Mouse (Mus musculus) intestine, embryonic 15.5 days (tissue): ENCODE measurements at regions not wholly inside any gene's neighbourhood (a gene's known extent, or its start where the extent isn't known, plus 50 kb on each side); places are given as distances from the start of the nearest gene placed in this dataset.

Experiments
- ATAC-seq: fragments of 200-750 bp; cut with Nextera tagmentation; 2 replicates; pipeline ENCODE4 v1.8.0; 2017; ENCODE audit warnings: moderate TSS enrichment, moderate library complexity
- H3K27ac ChIP-seq: fragments of 300-500 bp; sonication (generic); 2 replicates; pipeline ENCODE4 v1.5.1; 2015; ENCODE audit warnings: mild to moderate bottlenecking, inconsistent platforms
- H3K27me3 ChIP-seq: fragments of 300-500 bp; sonication (generic); replicated peaks from 2 replicates; pipeline ENCODE4 v1.6.1; 2015; ENCODE audit warnings: inconsistent platforms
- H3K36me3 ChIP-seq: fragments of 300-500 bp; sonication (generic); 2 replicates; pipeline ENCODE4 v1.6.1; 2015; ENCODE audit warnings: inconsistent platforms
- H3K4me1 ChIP-seq: fragments of 300-500 bp; sonication (generic); replicated peaks from 2 replicates; pipeline ENCODE4 v1.6.1; 2015; ENCODE audit warnings: inconsistent platforms
- H3K4me2 ChIP-seq: fragments of 300-500 bp; sonication (generic); replicated peaks from 2 replicates; pipeline ENCODE4 v1.6.1; 2015; ENCODE audit warnings: mild to moderate bottlenecking, inconsistent platforms
- H3K4me3 ChIP-seq: fragments of 300-500 bp; sonication (generic); replicated peaks from 2 replicates; pipeline ENCODE4 v1.5.1; 2015; ENCODE audit warnings: inconsistent platforms
- H3K9ac ChIP-seq: fragments of 300-500 bp; sonication (generic); 2 replicates; pipeline ENCODE4 v1.6.1; 2015; ENCODE audit warnings: inconsistent platforms
- H3K9me3 ChIP-seq: fragments of 300-500 bp; sonication (generic); 2 replicates; pipeline ENCODE4 v1.6.1; 2016; ENCODE audit warnings: inconsistent platforms
- WGBS: fragments of 180-500 bp; shearing (Covaris S2); methylation state at CpG from one replicate; pipeline ENCODE4 v1.1.7; 2015; 5-methylcytosine and 5-hydroxymethylcytosine counted together

GRCm38 (mm10) chr15:62222201-62222600, 1299.4 kb upstream of the A1bg start:
- WGBS: 90% methylated on average over 6 of the region's 6 CpGs
- no peak for ATAC-seq
- H3K4me1 ChIP-seq: no peaks in the 10 kb centered on the region
- no peak overlapping the region for H3K9ac ChIP-seq
- no peak overlapping the region for H3K4me3 ChIP-seq
- H3K4me2 ChIP-seq: no peak overlapping the region
- H3K36me3 ChIP-seq: no peaks in the 10 kb centered on the region
- no peaks in the 10 kb centered on the region for H3K27me3 ChIP-seq
- H3K9me3 ChIP-seq: no peaks in the 10 kb centered on the region
- H3K27ac ChIP-seq: no peak overlapping the region

GRCm38 (mm10) chr15:62221024-62221819, 1298.4 kb upstream of the A1bg start:
- WGBS: 74% methylated on average over 8 of the region's 8 CpGs
- Histone ChIP-seq H3K27me3 (no peaks in the 10 kb centered on the region), H3K4me3 (no peak overlapping the region), H3K27ac (no peak overlapping the region), H3K9me3 (no peaks in the 10 kb centered on the region), H3K4me2 (no peak overlapping the region), H3K4me1 (no peaks in the 10 kb centered on the region), H3K9ac (no peak overlapping the region), H3K36me3 (no peaks in the 10 kb centered on the region)
- peak; percentile 58; the same call in 1 of the 2 replicates for ATAC-seq

- no peak overlapping the region for H3K9ac ChIP-seq
- H3K27ac ChIP-seq: no peak overlapping the region
- H3K4me3 ChIP-seq: no peak overlapping the region
- H3K4me2 ChIP-seq: no peak overlapping the region
- no peaks in the 10 kb centered on the region for H3K36me3 ChIP-seq
- H3K27me3 ChIP-seq: no peaks in the 10 kb centered on the region
- no peaks in the 10 kb centered on the region for H3K4me1 ChIP-seq
- no peak for ATAC-seq
- 87% methylated on average over 3 of the region's 3 CpGs for WGBS
- no peaks in the 10 kb centered on the region for H3K9me3 ChIP-seq
These were observed 1297.8 kb upstream of the A1bg start for GRCm38 (mm10) chr15:62220620-62221019.

DNA sequence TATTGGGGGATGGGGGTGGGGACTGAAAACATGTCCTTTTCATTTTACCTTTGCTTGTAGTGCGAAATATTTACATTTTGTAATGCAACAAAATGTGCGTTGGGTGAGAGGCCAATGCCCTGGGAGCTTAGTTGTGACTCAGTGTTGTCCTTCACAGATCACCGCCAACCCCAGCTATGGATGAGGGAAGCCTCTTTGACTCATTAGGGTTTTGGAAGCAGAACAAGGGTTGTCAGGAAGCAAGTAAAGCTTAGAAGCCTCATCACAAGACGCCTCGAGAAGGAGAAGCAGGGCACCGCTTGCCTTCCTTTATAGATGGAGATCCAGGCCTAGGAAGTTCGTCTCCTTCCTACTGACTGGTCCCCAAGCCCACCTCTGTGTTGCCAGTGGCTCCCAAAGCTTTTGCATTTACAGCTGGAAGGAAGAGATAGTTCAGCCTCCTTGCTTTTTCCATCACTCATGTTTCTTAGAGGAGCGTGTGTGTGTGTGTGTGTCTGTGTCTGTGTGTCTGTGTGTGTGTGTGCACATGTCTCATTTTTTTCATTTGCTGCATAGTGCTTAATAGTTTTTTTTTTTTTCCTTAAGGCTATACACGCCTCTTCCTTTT, 1297.2 kb upstream of the A1bg start:
- H3K9ac ChIP-seq: no peak overlapping the region
- no peak overlapping the region for H3K4me2 ChIP-seq
- H3K4me3 ChIP-seq: no peak overlapping the region
- 92% methylated on average over 9 of the region's 9 CpGs for WGBS
- ATAC-seq: no peak
- no peaks in the 10 kb centered on the region for H3K4me1 ChIP-seq
- no peaks in the 10 kb centered on the region for H3K9me3 ChIP-seq
- no peak overlapping the region for H3K27ac ChIP-seq
- H3K36me3 ChIP-seq: no peaks in the 10 kb centered on the region
- no peaks in the 10 kb centered on the region for H3K27me3 ChIP-seq

- H3K36me3 ChIP-seq: no peaks in the 10 kb centered on the region
- H3K27me3 ChIP-seq: no peaks in the 10 kb centered on the region
- no peak for ATAC-seq
- WGBS: 92% methylated on average over 21 of the region's 21 CpGs
- H3K27ac ChIP-seq: no peak overlapping the region
- no peaks in the 10 kb centered on the region for H3K9me3 ChIP-seq
- H3K9ac ChIP-seq: no peak overlapping the region
- no peaks in the 10 kb centered on the region for H3K4me1 ChIP-seq
- no peak overlapping the region for H3K4me2 ChIP-seq
- H3K4me3 ChIP-seq: no peak overlapping the region
These were observed 1295.7 kb upstream of the A1bg start for GRCm38 (mm10) chr15:62218346-62219080.

- H3K4me1 ChIP-seq: no peaks in the 10 kb centered on the region
- no peaks in the 10 kb centered on the region for H3K27me3 ChIP-seq
- H3K4me2 ChIP-seq: no peak overlapping the region
- no peaks in the 10 kb centered on the region for H3K36me3 ChIP-seq
- no peak overlapping the region for H3K9ac ChIP-seq
- H3K9me3 ChIP-seq: no peaks in the 10 kb centered on the region
- no peak for ATAC-seq
- 77% methylated on average over 8 of the region's 8 CpGs for WGBS
- H3K27ac ChIP-seq: no peak overlapping the region
- no peak overlapping the region for H3K4me3 ChIP-seq
These were observed 1294.1 kb upstream of the A1bg start for GRCm38 (mm10) chr15:62216688-62217477.

DNA sequence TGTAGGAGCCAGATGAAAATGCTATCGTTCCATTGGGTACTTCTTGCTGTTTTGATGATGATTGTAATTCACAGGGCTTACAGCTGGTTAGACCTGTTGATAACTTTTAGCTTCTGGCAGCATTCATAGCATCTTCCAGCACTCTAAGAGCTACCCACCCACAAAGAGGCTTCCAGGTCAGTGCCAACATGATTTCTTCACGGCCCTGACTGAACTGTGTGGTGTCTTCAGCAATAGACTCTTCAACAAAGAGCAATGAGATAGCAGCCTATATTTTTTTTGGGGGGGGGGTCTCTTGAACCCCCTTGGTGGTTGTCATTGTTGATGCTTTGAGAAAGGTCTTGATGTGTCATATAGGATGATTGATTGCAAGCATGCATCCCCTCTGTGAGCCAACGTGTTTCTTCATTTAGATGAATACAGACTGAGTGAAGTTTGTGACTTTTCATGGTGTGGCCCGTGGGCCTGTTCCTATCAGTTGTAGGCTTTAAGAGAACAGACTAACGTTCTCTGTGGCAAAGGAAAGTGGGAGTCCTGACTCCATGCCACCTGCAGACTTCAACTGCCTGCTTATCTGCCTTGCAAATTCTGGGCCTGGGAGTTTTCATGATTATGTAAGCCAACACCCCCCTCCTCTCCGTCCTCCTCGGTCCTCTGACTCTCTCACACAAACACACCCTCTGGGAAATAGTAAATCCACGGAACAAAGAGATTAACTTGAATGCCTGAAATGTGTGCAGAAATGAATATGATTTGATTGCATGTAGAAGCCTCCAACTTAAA, 1293.0 kb upstream of the A1bg start:
- H3K27me3 ChIP-seq: no peaks in the 10 kb centered on the region
- no peaks in the 10 kb centered on the region for H3K4me1 ChIP-seq
- H3K9me3 ChIP-seq: no peaks in the 10 kb centered on the region
- H3K4me3 ChIP-seq: no peak overlapping the region
- no peak for ATAC-seq
- H3K27ac ChIP-seq: no peak overlapping the region
- H3K9ac ChIP-seq: no peak overlapping the region
- no peaks in the 10 kb centered on the region for H3K36me3 ChIP-seq
- WGBS: 61% methylated on average over 8 of the region's 8 CpGs
- H3K4me2 ChIP-seq: no peak overlapping the region

GRCm38 (mm10) chr15:62214300-62214699, 1291.5 kb upstream of the A1bg start:
- no peak for ATAC-seq
- H3K4me1 ChIP-seq: no peaks in the 10 kb centered on the region
- no peak overlapping the region for H3K9ac ChIP-seq
- H3K36me3 ChIP-seq: no peaks in the 10 kb centered on the region
- H3K4me3 ChIP-seq: no peak overlapping the region
- no peaks in the 10 kb centered on the region for H3K9me3 ChIP-seq
- no peak overlapping the region for H3K27ac ChIP-seq
- 92% methylated on average over 4 of the region's 4 CpGs for WGBS
- no peak overlapping the region for H3K4me2 ChIP-seq
- H3K27me3 ChIP-seq: no peaks in the 10 kb centered on the region

- ATAC-seq: no peak
- Histone ChIP-seq H3K27me3 (no peaks in the 10 kb centered on the region), H3K4me2 (no peak overlapping the region), H3K27ac (no peak overlapping the region), H3K36me3 (no peaks in the 10 kb centered on the region), H3K9ac (no peak overlapping the region), H3K9me3 (no peaks in the 10 kb centered on the region), H3K4me1 (no peaks in the 10 kb centered on the region), H3K4me3 (no peak overlapping the region)
- WGBS: 92% methylated on average over 5 of the region's 5 CpGs
These were observed 1289.6 kb upstream of the A1bg start for GRCm38 (mm10) chr15:62212283-62212910.

DNA sequence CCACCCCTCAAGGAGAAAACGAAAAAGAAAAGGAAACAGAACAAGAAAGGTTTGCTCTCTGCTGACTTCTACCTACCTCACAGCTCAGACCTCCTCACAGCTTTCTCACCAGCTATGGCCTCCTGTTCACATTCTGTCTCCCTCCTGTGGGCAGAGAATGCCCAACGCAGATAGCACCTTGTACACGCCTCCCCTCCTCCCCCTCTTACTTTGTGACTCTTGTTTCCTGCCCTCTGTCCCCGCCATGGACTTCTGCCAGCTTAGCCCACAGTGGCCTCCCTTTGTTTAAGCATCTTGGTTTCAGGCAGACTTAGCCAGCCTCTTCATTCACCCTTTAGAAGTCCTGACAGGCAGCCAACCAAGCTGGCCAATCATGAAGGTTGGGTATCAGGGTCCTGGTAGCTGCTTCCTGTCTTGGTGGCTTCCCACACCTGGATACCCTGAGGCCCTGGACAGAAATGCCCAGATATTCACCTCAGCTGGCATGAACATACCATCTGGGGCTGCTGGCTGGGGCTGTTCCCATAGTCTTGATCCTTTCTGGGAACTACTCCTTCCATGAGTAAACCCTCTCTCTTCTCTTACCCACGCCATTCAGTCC, 1287.2 kb upstream of the A1bg start:
- no peaks in the 10 kb centered on the region for H3K9me3 ChIP-seq
- H3K4me3 ChIP-seq: no peak overlapping the region
- H3K9ac ChIP-seq: no peak overlapping the region
- H3K4me1 ChIP-seq: no peaks in the 10 kb centered on the region
- WGBS: 80% methylated on average over 5 of the region's 5 CpGs
- H3K4me2 ChIP-seq: no peak overlapping the region
- no peaks in the 10 kb centered on the region for H3K27me3 ChIP-seq
- H3K27ac ChIP-seq: no peak overlapping the region
- H3K36me3 ChIP-seq: no peaks in the 10 kb centered on the region
- ATAC-seq: no peak

DNA sequence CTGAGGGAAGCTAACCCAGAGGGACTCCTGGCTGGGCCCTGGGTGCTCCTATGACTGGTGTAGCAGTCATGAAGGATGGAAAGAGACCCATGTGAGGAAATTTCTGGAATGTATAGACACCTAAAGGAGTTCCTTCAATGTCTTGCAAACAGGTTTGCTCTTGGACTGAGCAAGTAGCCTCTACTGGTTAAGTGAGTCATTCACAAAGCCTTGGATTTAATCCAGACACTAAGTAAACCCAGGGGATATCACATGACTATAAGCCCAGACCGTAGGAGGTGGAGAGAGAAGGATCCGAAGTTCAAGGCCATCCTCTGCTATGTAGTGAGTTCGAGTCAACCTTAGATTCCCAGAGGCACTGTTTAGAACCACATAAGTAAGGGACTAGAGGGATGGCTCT, 1286.5 kb upstream of the A1bg start:
- H3K4me2 ChIP-seq: no peak overlapping the region
- no peaks in the 10 kb centered on the region for H3K27me3 ChIP-seq
- no peak overlapping the region for H3K27ac ChIP-seq
- no peak overlapping the region for H3K4me3 ChIP-seq
- WGBS: 90% methylated on average over 3 of the region's 3 CpGs
- no peak for ATAC-seq
- H3K9ac ChIP-seq: no peak overlapping the region
- no peaks in the 10 kb centered on the region for H3K4me1 ChIP-seq
- no peaks in the 10 kb centered on the region for H3K9me3 ChIP-seq
- H3K36me3 ChIP-seq: no peaks in the 10 kb centered on the region
